In the genomic region with DNA sequence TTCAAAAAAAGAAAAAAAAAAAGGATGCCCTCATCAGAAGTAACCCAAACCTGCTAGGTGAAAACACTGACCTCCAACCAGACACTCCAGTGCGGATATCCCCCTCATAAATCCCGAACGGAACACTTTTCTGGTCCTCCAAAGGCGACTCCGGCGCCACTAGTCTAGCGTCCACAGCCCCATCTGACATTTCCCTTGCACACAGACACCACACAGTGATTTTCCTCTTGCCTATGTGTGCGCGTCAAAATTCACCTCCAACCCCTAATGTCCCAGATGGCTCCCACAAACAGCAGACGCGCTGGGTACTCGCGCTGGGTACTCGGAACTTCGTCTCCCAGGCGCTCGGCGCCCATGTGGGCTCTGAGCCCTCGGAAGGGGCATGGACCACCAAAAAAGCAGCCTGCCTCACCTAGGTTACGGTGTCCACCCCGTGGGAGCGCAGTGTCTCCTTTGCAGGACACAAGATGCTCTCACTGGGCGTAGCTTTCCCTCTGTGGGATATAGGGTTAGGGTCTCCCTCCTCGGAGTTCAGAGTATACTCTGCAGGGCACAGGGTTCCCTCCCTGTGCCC, we compare ENCODE assay signal across 8 mouse cellular contexts. TPM values are rescaled to one million over a fixed set of nuclear protein-coding genes. Genes with fewer than 3 reads are reported as not detected.
DNase-seq lines count a peak whose midpoint lies in the region; ATAC-seq and TF ChIP-seq lines count a peak whose summit lies in the region.

No protein-coding gene starts in this region.

- H3K9ac ChIP-seq in lung, postnatal 0 days (replicated peaks; ENCODE audit: low read depth): peak overlapping the region; percentile 54
- H3K9ac ChIP-seq in neural tube, embryonic 15.5 days (replicated peaks): peak overlapping the region; percentile 83

- TF ChIP-seq EP300 in lung, postnatal 0 days (IDR thresholded peaks at IDR 0.05): no peak

- H3K9me3 ChIP-seq in lung, postnatal 0 days (ENCODE audit: low read length): no peaks in the 10 kb centered on the region
- H3K9me3 ChIP-seq in neural tube, embryonic 15.5 days (replicated peaks): no peaks in the 10 kb centered on the region

- TF ChIP-seq POLR2A in embryonic fibroblast, embryonic 13.5 days (IDR thresholded peaks at IDR 0.05; ENCODE audit: low read depth, low read length): no peak

- 0 out of 2 replicates have a peak, but pooled peaks cover 4% of the 10 kb centered on the region for H3K27me3 ChIP-seq in lung, postnatal 0 days (replicated peaks; ENCODE audit: insufficient read depth, low read length)
- peaks cover 4% of the 10 kb centered on the region; the same call in 1 of the 2 replicates for H3K27me3 ChIP-seq in neural tube, embryonic 15.5 days (replicated peaks)

- peak overlapping the region; percentile 84 for H3K4me3 ChIP-seq in lung, postnatal 0 days (ENCODE audit: low read depth, low read length)
- H3K4me3 ChIP-seq in embryonic fibroblast, embryonic 13.5 days (ENCODE audit: insufficient read depth, low read length): peak overlapping the region; percentile 54
- H3K4me3 ChIP-seq in neural tube, embryonic 15.5 days (replicated peaks): peak overlapping the region; percentile 83

- no peak for ATAC-seq in lung, postnatal 0 days
- ATAC-seq in neural tube, embryonic 15.5 days (ENCODE audit: low FRiP score): no peak

- TF ChIP-seq CTCF in lung, postnatal 0 days (IDR thresholded peaks at IDR 0.05): no peak
- no peak for TF ChIP-seq CTCF in embryonic fibroblast, embryonic 13.5 days (IDR thresholded peaks at IDR 0.05; ENCODE audit: borderline replicate concordance, insufficient read depth, low read length)

- H3K4me2 ChIP-seq in lung, postnatal 0 days (replicated peaks; ENCODE audit: low read depth, low read length): peak overlapping the region; percentile 91
- H3K4me2 ChIP-seq in neural tube, embryonic 15.5 days: peak overlapping the region; percentile 77

- WGBS in lung, postnatal 0 days: 7% methylated on average over 24 of the region's 24 CpGs
- WGBS in neural tube, embryonic 15.5 days: 3% methylated on average over 24 of the region's 24 CpGs

- H3K4me1 ChIP-seq in lung, postnatal 0 days (ENCODE audit: insufficient read depth, low read depth, low read length): peaks cover 7% of the 10 kb centered on the region; the same call in 1 of the 2 replicates
- H3K4me1 ChIP-seq in embryonic fibroblast, embryonic 13.5 days (ENCODE audit: control insufficient read depth, insufficient read depth, low read length): peaks cover 5% of the 10 kb centered on the region; the same call in 1 of the 2 replicates
- peaks cover 25% of the 10 kb centered on the region for H3K4me1 ChIP-seq in neural tube, embryonic 15.5 days

- H3K27ac ChIP-seq in lung, postnatal 0 days (ENCODE audit: low read length): peak overlapping the region; percentile 33; the same call in 1 of the 2 replicates
- no peak overlapping the region for H3K27ac ChIP-seq in embryonic fibroblast, embryonic 13.5 days (ENCODE audit: insufficient read depth, low read length)
- H3K27ac ChIP-seq in neural tube, embryonic 15.5 days (replicated peaks): no peak overlapping the region

- no peaks in the 10 kb centered on the region for H3K36me3 ChIP-seq in lung, postnatal 0 days (ENCODE audit: insufficient read depth, low read length)
- H3K36me3 ChIP-seq in neural tube, embryonic 15.5 days: no peaks in the 10 kb centered on the region

- DNase-seq in lung, postnatal 0 days (ENCODE audit: low spot score): no peak
- no peak for DNase-seq in lung, postnatal 4 days
- peak; percentile 43 for DNase-seq in kidney, postnatal 14 days
- no peak for DNase-seq in left cerebral cortex, adult 9 months (ENCODE audit: low spot score in 2 of 2)
- no peak for DNase-seq in right cerebral cortex, postnatal 14 days
- DNase-seq in ovary, postnatal 14 days (ENCODE audit: low spot score): no peak

RNA-seq across cellular contexts. Expression of a gene that starts 1.3 kb away (rescaled TPM):
- 25.3 and 30.1 TPM in 2 replicates for polyA plus RNA-seq in lung, postnatal 0 days (2015; fragmentation: Nextera tagmentation; extraction: Ambion mirVana)
- polyA plus RNA-seq in embryonic fibroblast, embryonic 13.5 days (2011; ENCODE audit: insufficient read length, low read depth, missing spikeins): 10.3 and 11.5 TPM in 2 replicates
- 17.9 and 19.8 TPM in 2 replicates for polyA plus RNA-seq in neural tube, embryonic 15.5 days (2015; fragmentation: Nextera tagmentation; extraction: Ambion mirVana)
